Mouse (Mus musculus) MN1 (cell line): ENCODE measurements at regions not wholly inside any gene's neighbourhood (a gene's known extent, or its start where the extent isn't known, plus 50 kb on each side); places are given as distances from the start of the nearest gene placed in this dataset.

Experiments
- DNase-seq: peaks from one replicate; pipeline ENCODE4 v3.0.0-alpha.2; 2016; ENCODE audit warnings: low spot score

DNA sequence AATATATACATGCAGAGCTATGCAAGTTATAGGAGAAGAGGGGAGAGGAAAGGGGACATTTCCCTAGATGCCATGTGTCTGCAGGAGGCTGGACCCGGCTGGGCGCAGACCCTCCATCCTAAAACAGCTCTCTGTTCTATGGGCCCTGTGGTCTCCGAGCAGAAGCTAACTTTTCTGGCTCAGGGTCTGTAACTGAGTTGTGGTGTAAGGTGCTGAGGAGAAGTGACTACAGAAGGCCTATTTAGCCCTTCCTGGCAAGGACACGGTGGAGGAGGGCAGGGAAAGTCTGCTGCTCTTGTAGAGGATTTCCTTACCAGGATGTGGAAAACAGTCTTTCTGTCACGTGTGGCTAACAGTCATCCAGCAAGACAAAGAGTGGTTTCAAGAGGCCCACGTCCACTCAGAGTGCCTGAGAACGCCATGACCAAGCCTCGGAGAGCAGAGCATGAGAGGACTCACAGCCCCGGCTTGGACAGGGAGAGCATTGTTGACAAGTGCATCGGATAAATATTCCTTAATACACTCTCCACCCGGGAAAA lies 216.2 kb downstream of the Setd4 start:
- no peak for DNase-seq

DNA sequence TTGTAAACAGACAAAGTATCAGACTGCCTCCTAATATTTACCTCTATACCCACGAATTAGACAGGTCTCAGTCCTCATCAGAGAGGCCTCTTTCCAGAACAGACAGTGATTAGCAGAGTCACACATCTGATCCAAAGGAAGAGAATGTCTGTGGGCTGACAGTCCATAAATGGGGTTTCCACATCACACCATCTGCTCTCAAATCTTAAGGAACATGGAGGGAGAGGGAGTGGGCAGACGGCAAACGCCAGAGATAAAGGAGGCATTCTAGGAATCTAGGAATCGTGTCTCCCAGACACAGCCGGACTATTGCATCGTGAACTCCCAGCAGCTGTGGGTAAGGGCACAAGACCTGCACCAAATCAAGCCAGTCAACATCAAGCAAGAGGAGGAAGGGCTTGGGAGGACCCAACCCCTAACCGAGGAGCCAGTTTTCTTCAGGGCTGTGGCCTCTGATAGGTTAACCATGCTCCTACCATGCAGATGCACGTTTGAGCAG lies 219.8 kb downstream of the Setd4 start:
- no peak for DNase-seq

DNA sequence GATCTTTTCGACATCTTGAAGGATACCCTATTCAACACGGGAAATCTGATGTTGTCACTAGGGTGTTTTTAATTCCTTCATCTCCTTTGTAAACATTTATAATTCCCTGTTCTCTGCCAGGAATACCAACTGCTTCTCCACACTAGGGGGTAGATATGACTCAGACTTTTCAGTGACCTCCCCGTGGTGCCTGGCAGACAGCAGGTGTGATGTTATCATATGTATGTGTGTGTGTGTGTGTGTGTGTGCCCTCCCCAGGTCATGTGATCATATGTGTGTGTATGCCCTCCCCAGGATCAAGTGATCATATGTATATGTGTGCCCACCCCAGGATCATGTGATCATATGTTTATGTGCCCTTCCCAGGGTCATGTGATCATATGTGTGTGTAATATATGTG lies 220.9 kb downstream of the Setd4 start:
- DNase-seq, result no peak

DNA sequence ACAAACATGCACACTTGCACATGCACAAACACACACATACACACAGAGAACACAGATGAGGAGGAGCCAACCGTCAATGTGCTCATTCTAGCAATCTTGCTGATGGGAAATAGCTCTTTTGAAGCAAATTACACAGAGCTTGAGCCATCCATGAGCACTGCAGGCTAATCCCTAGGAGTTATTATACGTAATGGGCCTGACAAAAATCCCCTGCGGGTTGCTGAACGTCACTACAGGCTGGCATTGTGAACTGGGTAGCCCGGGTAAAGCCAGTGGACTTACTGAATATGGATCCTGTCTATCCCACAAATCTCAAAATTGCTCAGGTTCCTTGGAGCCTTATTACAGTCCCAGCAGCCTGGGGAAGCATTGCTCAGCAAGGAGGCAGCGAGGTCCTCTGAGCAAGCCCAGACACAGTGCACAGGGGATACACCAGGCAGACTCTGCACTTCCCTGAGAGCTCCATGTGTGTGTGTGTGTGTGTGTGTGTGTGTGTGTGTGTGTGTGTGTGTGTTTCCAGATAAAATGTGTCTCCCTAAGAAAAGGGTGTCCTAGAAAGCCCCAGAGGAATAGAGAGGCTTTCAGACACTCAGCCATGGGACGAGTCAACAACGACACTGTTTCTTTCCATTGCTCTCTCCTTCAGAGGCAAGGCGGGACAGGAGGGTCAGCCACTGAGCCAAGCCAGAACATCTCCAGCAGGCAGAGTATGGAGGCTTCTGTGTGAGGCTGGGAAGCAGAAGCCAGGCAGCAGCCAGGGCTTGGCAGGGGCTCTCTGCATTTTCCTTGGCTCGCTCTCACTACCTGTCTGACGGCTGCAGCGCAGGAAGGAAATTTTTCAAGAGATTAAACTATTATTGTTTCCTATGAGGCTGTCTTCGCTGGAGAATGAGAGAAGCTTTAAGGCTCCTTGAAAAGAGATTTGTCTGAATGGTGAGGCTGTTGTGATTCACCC lies 222.9 kb downstream of the Setd4 start:
- peak; percentile 6 for DNase-seq

DNA sequence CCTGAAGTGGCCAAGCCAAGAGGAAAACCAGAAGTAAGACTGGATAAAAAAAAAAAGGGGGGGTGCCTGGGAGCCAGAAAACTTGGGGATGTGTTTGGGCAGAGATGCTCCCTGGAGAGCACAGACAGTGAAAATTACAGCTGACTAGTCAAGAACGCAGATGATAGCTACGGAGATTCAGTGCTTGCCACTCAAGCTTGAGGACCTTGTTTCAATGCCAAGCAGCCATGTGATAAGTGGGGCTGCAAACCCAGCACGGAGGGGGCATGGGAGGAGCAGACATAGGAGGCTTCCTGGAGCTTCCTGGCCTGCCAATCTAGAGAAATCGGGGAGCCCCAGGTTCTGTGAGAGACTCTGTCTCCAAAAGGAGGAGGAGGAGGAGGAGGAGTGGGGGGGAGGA lies 223.7 kb downstream of the Setd4 start:
- DNase-seq, result no peak

DNA sequence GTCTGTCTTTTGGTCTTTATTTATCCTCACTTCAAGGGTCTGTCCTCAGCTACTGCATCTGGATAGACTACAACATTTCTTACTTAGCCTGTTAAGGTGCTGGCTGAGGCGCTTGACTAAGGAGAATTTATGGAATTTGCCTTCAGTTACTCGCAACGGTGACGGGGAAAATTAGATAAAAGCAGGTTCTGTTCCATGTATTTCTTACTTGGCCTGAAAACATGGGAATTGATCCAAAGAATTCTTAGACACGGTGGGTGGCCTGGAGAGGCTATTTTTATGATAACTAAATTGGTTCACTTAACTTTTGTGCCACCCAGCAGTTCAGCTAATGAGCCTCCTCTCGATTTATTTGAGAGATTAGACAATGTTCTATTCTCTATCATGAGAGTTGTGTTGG lies 224.3 kb downstream of the Setd4 start:
- no peak for DNase-seq

DNA sequence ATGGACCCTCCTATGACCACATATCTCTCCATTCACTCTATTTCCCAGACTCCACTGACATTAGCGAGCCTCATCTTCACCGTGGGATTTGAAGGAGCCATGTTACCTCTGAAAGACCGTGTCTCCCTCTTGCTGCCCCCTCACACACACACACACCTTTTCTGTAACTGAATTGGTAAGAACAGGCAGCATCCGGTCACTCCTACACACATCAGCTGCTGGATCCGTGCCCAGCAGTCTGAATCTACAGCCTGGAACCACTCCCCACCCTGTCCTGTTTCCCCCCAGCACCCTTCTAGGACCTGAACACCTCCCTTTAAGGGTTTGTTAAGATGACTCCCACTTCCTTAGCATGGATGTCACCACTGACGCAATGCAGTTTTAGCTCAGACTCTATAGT lies 229.2 kb downstream of the Setd4 start:
- no peak for DNase-seq

DNA sequence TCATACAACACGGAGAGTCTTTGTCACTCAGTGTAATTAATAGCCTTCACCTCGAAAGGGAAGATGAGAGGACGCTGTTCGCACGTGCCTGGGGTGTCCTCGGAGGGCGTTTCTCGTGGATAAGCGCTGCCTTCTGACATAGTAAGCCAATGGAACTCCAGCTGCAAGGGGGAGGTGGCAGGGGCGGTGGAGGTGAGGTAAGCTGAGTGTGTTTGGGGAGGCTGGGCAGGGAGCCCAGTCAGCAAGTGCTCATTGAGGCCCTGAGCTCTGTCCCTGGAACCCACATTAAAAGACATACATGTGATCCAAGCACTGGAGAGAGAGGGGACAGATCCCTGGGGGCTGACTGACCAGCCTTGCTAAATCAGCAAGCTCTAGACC lies 234.1 kb downstream of the Setd4 start:
- DNase-seq, result no peak

DNA sequence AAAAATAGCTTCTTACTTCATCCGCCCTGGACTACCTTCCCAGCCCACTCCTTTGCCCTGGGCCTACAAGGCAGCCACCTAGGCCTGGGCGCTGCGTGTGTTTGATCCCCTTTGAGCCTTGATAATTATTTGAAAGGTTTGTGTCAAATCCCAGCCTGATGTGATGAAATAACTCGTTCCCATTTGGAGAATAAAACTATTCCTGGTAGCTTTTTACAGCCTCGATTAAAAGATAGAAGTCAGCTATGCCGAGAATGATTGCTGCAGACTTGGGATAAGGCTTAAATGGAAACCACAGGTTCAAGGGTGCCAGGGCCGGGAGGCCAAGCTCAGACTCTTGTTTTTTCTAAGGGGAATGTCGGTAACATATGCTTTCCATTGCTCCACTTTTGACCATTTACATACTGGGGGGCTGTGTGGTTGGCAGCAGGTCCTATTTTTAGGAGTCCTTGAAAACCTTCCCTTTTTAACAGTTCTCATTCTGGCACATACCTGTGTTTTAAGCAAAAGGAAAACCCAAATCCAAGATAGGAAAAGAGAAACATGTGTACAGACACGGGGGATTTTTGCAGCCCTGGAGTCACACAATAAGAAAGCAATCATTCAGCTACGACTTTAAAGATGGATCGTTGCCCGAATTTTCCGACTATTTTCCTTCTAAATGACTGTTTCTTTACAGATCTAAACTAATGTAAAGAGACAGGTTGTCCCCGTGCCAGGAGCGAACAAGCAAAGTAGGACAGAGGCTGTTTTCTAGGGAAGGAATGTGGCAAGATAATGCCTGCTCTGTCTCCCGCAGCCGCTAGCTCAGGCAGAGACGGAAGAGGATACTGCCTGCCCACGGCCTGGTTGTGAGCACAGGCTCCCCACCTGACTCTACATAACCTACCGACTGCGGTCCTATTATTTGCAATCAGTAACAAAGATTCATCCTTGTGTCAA lies 234.8 kb downstream of the Setd4 start:
- DNase-seq, result no peak

DNA sequence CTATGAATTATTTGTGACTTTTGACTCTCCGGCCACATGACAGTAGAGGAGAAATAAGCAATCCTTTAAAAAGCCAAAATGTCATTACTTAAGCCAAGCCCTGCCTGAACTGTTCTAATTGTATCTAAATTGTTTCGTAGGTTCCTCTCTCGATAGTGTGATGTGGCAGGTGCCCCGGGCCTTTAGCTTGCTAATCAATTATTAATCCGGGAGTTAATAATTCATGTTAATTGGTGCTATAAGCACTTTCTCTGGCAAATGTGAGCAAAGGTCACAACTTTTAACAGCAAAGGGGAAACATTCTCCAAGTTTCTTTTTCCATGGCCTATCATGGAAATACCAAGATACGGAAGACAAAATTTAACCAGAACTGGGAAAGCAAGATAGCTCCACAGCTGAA lies 235.9 kb downstream of the Setd4 start:
- no peak for DNase-seq

DNA sequence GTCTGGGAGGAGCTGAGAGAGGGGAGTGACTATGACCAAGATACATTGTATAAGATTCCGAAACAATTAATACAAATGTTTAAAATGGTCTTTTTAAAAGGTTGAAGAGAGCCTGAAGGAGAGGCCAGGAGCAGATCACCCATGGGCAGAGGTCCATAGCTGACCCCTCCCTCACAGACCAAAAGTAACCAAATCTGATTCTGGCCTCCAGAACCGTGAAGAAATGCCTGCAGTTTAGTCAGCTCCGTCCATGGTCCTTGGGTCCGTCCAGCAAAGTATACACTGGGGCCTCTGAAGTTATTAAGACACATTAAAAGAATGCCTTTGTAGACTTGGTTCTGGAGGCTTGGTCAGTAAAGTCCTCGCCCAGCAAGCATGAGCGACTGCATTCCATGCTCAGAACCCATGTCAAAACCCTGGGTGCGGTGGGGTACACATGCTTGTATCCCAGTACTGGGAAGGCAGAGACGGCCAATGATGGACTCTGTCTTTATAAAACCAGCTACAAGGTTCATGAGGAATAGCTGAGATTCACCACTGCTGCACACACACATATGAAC lies 236.5 kb downstream of the Setd4 start:
- DNase-seq, result no peak

DNA sequence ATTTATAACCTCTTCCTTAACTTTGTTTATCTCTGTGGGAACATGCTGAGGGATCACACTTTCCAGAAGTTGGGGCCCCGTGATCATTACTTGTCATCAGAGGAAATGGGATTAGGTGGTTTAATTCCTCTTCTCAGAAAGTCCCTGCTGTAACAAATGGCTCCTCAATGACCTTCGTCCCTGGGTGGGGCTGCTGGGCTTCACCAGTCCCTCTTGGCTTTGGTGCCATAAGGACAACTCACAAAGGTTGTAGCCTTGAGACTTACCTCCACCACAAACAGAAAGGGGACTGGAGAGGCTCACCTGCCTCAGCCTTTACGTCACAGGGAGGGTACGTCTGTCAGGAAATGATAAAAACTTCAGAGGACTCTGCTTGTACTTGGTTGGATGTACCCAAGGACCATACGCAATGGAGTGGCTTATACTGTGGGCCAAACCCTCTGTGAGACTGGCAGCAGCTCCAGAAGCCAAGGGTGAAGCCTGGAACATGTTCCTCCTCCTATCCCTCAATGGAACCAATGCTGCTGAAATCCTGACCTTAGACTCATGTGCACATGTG lies 237.4 kb downstream of the Setd4 start:
- no peak for DNase-seq

DNA sequence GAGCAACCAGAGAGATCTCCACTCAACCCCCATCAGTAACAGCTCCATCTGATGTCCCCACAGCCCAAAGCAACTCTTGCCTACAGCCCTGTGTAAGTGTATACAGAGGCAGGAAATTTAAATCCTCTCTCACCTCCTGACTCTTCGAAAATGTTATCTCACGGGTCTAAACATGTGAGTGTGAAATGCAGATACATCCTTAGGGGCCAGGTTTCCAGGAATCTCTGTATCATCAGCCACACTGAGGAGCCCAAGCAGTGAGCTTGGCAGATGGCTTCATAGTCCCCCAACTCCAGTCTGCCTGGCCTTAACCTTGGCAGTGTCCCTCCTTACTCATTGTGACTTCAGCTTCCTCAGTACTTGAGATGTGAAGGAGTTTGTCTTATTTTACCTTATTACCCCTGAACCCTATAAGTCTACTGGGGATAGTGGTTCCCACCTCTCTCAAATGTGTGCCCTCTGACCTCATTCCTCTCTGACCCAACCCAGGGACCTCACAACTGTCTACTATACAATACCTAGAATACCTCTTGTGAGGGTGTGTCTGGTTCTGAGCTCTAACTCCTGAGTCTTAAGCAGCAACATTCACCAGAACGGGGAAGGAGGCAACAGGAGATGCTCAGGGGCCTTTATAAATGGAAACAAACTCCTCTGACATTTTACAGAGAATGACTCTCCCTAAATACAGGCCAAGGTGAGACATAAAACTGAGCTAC lies 238.5 kb downstream of the Setd4 start:
- no peak for DNase-seq

DNA sequence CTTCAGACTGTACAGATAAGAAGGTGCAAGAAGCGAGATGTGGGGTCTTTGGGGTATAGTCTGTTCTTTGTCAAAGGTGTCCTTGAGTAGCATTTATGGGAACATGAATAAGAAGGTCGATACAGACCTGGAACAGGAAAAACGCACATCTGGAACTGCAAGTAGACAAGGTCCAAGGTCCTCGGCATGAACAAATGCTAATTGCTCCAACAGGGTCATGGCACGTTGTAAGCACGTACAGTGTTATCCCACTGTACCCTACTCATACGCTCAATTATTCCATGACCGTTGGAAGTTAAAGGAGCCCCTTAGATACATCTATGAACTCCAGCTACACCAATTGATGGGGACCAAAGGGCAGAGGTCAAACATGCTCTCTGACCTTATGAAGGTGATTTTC lies 244.1 kb downstream of the Setd4 start:
- no peak for DNase-seq

DNA sequence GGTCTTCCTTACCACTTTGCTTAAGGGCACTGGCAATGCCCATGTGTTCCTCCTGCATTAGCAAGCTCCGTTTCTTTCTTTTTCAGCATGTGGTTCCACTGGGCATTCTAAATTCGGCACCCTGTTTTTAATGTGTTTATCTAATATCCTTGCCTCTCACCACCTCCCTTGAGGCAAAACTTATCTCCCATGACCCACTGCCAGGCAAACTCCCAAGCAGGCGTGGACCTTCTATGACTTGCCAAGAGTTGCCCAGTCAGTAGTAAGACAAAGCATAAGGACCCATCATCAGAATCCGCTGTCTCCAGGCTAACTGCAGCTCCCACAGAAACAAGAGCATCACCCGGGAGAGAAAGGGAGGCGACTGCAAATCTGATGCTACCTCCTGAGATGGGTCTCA lies 245.2 kb downstream of the Setd4 start:
- no peak for DNase-seq

DNA sequence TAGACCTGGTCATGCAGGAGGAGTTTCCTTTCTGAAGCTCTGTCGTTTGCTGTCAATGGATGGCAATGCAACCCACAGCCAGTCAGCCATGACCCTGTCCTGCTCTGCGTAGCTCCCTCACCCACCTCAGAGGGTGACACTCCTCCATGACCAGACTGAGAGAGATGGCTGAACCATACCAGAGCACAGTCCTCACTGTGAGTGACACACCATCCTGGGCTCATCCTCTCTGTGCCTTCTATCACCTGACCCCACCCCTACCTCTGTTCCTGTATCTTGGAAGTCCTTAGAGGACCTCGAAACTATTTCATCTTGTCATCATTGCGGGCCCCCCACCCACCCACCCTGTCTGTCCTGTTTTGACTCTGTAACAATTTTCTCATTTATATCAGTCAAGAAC lies 245.7 kb downstream of the Setd4 start:
- DNase-seq, result no peak

DNA sequence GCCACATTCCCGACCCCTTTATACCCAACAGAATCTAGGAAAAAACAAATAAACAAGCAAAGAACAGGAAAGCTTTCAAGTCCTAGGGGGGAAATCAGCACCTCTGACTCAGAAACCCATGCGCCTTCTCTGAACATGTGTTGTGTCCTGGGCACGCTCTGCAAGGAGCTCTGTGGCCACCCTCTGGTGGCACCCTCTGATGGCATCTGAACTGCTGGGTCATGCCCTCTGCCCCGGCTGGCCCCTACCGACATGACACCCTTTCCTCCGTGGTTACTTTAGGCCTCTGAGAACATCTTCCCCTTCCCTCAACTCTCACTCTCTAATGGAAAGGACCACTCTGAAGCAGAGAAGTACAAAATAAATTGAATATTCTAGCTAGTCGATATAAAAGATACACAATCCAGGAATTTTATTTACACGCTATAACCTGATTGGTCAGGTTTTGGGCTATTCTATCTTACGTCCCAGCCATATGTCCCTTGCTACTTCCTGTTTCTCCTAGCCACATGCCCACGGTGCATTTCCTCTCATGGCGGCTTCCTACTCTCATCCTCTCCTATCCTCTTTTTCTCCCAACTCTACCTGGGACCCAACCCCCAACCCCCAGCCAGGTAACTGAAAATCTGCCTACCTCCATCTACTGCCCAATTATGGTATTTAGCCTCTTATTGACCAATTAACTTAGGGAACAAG lies 248.5 kb downstream of the Setd4 start:
- no peak for DNase-seq

DNA sequence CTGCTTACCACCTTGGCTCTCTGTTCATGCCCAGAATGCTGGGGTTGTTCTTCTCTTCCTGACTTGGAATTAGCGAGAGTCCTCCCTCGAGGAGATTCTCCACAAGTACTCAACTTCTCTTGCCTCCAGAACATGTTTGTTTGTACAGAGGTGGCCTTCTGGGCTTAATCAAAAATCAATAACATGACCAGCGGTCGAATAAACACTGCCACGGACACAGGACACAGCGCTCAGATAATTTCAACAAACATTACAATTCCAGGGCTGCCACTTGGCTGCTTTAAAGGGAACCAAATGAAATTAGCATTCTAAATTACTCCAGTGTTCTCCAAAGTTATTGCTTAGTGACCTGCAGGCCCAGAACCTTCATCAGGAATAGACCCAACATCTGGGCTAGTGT lies 249.9 kb downstream of the Setd4 start:
- DNase-seq, result no peak

DNA sequence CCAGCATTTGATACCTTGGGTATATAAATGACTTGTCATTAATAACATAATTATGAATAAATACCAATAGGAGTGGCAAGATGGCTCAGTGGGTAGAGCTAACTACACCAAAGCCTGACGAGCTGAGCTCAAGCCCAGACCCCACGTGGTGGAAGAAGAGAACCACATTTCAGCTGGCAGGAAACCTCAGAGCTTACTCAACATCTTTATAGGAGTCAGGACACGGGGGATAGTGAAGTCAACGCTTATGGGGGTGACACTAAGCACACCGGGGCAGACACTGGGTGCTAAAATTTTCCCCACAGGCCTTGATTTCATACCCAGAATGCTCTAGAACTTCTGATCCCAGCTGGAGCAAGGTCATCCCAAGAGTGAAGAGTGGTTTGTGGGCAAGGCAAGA lies 259.3 kb downstream of the Setd4 start:
- no peak for DNase-seq

DNA sequence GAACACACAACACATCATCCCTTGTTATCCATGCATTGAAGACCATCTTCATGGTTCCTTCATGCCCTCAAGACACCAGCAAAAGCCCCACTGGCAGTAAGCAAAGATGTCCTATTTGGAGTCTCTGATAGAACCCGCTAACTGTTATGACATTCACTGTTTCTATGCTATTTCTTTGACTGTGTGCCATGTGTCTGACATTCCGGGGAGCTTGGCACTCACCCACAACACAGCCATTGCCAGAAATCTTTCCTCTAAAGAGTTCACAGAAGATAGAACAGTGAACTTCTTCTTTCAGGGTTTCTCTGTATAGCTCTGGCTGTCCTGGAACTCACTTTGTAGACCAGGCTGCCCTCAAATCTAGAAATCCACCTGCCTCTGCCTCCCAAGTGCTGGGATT lies 261.2 kb downstream of the Setd4 start:
- DNase-seq, result no peak

DNA sequence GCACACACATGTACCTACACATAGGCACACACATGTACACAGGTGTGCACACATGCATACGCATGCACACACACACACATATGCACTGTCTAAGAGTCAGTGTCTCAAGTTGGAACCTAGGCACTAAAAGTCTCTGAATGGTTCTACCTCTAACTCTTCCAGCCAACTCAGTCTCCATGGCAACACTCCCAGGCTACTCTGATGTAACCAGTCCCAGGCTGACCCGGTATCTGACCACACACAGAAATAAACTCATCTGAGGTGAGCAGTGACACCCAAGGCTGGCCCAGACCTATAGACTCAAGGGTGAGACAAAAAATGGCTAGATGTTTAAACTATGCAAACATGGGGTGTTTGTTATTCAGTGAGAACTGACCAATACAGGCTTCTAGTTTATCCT lies 262.1 kb downstream of the Setd4 start:
- DNase-seq, result no peak
